Mouse (Mus musculus) cortical plate, adult 2 months (tissue): ENCODE results near the gene Wwc1. TPM values are rescaled to one million over a fixed set of nuclear protein-coding genes. Genes with fewer than 3 reads are reported as not detected.

Experiments
- H3K27ac ChIP-seq: fragments of 200-500 bp; 2 replicates; pipeline ENCODE4 v1.5.1; 2012; ENCODE audit warnings: low read length, control low read depth, inconsistent platforms; ENCODE audit not compliant: insufficient read depth
- H3K4me1 ChIP-seq: fragments of 200-500 bp; 2 replicates; pipeline ENCODE4 v1.6.1; 2011; ENCODE audit warnings: low read length; ENCODE audit not compliant: control insufficient read depth, insufficient read depth
- H3K4me3 ChIP-seq: fragments of 200-500 bp; 2 replicates; pipeline ENCODE4 v1.5.1; 2011; ENCODE audit warnings: mild to moderate bottlenecking, low read length, control low read depth; ENCODE audit not compliant: insufficient read depth
- CTCF ChIP-seq: fragments of 200-500 bp; IDR thresholded peaks from 2 replicates; pipeline ENCODE4 v1.5.1; 2011; ENCODE audit warnings: mild to moderate bottlenecking, control low read depth, low read length; ENCODE audit not compliant: insufficient read depth; ENCODE audit errors: extremely low read depth
- POLR2A ChIP-seq: fragments of 200-500 bp; IDR thresholded peaks from 2 replicates; pipeline ENCODE4 v1.6.1; 2011; ENCODE audit warnings: mild to moderate bottlenecking, low read length, control low read depth; ENCODE audit not compliant: insufficient read depth; ENCODE audit errors: extremely low read depth
- polyA plus RNA-seq: library from polyadenylated mRNA; depleted of rRNA; stranded (reverse); fragments of >200 nt; gene quantifications from 2 replicates; pipeline ENCODE4 v1.2.3, GENCODE M21; 2012

The Wwc1 gene
- polyA plus RNA-seq, 1 experiment: 62.7 TPM

DNA sequence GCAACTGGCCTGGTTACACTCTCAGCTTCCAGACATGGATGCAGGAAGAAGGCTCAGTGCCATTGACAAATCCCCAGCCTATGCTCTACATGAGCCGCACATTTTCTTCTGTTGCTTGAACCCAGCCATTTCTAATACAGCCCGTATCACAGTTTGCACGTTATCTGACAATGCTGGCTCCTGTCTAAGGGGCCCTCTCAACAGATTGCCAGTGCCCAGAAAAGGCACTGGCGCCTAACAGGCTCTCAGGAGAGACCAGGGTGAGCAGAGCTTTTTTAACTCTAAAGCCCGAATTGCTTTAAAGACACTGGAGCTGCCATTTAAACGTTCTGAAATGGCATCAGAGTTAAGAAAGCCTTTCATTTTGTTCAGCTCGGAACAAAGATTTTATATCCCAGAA is 114.2 kb downstream of the Wwc1 start:
- TF ChIP-seq POLR2A (no peak), CTCF (no peak)
- no peak overlapping the region for H3K4me3 ChIP-seq
- no peak overlapping the region for H3K27ac ChIP-seq
- H3K4me1 ChIP-seq: peaks cover 8% of the 10 kb centered on the region

DNA sequence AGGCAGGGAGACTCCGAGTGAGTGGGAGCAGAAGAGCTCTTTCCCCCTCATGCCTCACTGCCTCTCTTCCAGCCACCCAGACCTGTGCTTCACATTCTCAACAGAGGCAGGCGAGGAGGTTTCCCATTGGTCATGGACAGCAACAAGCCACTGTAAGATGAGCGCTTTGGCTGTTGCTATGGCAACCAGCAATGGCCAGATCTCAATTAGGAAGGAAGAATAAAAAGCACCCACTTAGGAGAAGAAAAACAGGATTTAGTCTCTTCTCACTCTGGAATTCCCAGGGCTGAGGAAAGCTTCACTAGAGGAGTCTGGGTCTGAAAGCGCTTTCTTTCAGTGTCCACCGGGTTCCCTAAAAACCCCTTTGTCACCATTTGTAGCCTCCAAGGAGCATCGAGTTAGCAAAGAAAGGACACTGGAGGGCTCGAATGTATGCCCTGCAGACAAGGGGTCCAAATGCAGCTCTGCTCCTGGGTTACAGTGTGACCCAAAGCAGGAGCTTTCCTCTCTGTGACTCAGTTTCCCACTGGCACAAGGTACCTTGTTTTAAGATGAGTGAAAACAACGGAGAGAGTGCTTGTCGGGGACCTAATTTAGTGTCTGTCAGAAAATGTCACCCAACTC is 115.2 kb downstream of the Wwc1 start:
- peak overlapping the region; percentile 10; the same call in 1 of the 2 replicates for H3K27ac ChIP-seq
- TF ChIP-seq CTCF (no peak), POLR2A (peak; percentile 63; the same call in 1 of the 2 replicates)
- H3K4me3 ChIP-seq: no peak overlapping the region
- peaks cover 8% of the 10 kb centered on the region for H3K4me1 ChIP-seq

DNA sequence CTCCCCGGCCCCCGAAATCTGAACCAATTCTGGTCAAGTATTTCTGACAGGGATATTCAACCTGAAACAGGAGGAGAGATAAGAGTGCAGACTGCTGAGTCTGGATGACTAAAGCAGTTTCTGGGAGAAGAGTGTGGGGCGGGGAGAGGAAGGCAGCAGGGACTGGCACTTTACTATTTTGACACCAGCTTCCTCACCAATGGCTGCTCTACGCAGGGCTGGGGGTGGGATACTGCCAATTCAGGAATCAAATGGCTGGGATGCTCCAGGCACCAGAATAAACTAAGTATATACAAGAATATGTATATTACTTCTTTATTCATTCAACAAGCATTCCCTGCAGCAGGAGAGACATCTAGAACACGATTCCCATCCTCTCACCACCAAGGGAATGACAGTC is 116.7 kb downstream of the Wwc1 start:
- Histone ChIP-seq H3K27ac (no peak overlapping the region), H3K4me1 (peaks cover 8% of the 10 kb centered on the region), H3K4me3 (no peak overlapping the region)
- TF ChIP-seq CTCF: no peak
- TF ChIP-seq POLR2A: no peak

DNA sequence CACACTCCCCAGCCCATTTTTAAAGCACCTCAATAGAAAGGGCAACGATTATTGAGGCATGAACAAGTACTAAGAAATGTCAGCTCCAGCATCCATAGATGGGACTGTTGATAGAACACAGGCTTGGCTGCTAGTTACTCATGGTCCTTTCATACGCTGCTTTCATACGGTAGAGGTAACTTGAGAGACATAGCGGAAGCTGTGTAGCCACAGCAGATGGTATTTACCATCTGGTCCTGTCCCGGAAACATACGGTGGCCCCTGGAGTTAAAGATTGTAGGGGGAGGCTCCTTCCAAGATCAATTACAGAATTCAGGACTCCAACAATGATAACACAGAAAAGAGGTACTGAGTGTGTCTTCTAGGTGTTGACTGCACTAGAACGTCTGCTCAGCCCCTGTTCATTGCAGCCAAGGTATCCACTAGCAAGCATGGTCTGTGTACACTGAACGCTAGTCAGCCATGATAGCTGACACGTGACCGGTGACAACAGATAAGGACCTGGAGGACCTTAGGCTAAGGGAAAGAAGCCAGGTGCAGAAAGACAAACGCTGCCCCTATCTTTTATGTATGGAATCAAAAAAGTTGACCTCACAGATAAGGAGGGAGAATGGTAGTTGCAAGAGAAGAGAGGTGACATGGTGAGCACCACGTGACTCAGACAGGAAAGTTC is 122.8 kb downstream of the Wwc1 start:
- Histone ChIP-seq H3K27ac (no peak overlapping the region), H3K4me1 (peaks cover 10% of the 10 kb centered on the region), H3K4me3 (no peak overlapping the region)
- TF ChIP-seq POLR2A (no peak), CTCF (no peak)

DNA sequence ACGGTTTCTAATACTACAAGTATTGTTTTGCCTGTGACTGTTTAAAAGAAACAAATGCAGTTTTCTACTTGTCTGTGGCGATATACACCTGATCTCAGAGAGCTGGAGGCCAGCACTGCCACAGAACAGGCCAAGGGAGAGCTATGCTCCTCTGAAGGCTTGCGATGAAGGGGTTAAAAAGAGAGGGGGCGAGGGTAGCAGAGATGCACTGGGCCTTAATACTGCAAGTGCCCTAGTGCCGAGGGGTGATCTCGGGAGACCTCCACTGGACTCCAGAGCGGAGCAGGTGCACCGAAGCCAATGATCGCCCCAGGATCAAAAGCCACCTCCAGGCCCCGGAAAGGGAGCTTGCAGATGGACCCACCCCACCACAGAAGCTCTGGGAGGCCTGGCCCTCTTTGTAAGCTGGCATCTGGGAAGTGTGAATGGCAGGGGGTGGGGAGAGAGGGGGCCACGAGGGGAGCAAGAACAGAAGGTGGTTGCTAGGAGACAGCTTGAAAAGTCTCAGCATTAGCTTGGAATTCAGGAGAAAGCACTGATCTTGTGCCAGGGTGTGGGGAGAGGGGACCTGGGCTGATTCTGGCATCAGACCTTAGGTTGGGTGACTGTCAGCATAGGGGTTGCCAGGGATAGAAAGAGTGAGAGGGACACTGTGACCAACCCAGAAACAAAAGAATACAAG is 123.8 kb downstream of the Wwc1 start:
- Histone ChIP-seq H3K4me1 (peaks cover 10% of the 10 kb centered on the region), H3K27ac (0 out of 2 replicates have a peak overlapping the region, but pooled peaks have one; percentile 1)
- no peak for TF ChIP-seq POLR2A
- TF ChIP-seq CTCF: no peak

DNA sequence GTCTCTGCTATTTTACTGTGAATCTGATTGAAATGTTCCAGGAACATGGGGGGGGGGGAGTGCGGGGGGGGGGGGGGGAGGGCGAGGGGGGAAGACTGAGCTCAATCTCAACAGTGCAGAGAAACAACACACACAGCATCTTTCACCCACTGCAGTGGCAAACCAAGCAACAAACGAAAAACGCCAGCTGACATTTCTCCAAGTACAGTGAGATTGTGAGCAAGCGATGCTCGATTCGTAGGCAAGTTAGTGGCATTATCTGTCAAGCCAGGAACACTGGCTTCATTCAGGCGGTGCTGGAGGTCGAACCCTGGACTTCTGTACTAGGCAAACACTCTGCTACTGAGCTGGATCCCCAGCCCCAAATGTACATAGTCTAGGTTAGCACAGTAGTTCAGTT is 124.8 kb downstream of the Wwc1 start:
- Histone ChIP-seq H3K4me1 (peaks cover 10% of the 10 kb centered on the region), H3K4me3 (no peak overlapping the region), H3K27ac (no peak overlapping the region)
- TF ChIP-seq POLR2A (no peak), CTCF (no peak)

More for the DNA sequence above, 123.8 kb downstream of the Wwc1 start:
- H3K4me3 ChIP-seq: no peak overlapping the region

DNA sequence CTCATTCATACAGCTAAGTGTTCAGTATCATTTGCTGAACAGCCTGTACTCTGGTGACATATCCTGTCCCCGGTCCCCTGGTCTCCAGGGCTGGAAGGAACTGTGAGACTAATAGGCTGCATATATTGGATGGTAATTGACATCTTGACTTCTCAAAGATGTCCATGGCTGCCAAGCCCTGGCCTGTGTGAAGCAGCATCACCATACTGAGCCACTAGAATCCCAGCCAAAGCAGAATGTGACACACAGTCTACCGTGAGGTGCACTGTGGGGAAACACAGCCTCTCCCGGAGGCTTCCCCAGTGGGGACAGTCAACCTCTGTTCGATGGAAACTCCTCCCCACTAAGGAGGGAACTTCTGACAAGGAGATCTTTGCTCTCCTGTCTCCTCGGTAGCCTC is 125.4 kb downstream of the Wwc1 start:
- no peak for TF ChIP-seq CTCF
- no peak for TF ChIP-seq POLR2A
- peaks cover 10% of the 10 kb centered on the region for H3K4me1 ChIP-seq
- no peak overlapping the region for H3K27ac ChIP-seq
- H3K4me3 ChIP-seq: no peak overlapping the region

DNA sequence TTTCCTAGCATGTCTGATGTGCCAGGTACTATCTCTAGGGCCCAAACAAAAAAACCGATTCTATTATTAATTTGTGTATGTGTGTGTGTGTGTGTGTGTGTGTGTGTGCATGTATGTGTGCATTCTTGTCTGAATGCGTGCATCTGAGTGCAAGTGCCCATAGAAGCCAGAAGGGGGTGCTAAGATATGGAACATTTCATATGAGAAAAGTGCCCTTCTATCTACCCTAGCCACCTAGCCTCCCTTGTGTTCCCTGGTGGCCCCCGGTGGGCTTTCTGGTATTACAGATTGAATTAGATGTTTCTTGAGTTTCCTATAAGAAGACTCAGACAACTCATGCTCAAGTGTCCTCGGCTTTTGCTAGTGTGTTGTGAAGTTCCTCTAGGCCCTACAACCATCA is 126.7 kb downstream of the Wwc1 start:
- Histone ChIP-seq H3K4me3 (no peak overlapping the region), H3K4me1 (peaks cover 10% of the 10 kb centered on the region), H3K27ac (no peak overlapping the region)
- no peak for TF ChIP-seq POLR2A
- no peak for TF ChIP-seq CTCF

DNA sequence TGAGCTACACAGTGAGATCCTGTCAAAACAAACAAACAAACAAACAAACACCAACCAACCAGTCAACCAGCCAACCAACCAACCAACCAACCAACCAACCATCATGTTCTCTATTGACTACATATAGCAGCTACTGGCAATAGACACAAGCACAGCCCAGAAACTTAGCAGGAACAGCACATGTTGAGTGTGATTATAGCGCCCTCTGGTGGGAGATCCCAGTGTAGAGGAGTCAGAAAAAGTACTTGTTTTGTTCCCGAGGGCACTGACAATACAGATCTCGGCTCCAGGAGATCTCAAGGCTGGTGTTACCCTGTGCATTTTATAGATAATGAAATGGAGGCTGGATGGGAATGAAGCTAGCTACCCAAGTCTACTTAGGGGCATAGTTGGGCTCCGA is 127.6 kb downstream of the Wwc1 start:
- Histone ChIP-seq H3K4me1 (peaks cover 10% of the 10 kb centered on the region), H3K27ac (no peak overlapping the region), H3K4me3 (no peak overlapping the region)
- TF ChIP-seq CTCF (peak; percentile 50), POLR2A (no peak)
